Mouse (Mus musculus): Measurements from ENCODE around the gene Klf15. TPM values are rescaled to one million over a fixed set of nuclear protein-coding genes. Genes with fewer than 3 reads are reported as not detected.

Klf15 gene
- polyA plus RNA-seq, 1 experiment from 2014 or later = 7.3 TPM

DNA sequence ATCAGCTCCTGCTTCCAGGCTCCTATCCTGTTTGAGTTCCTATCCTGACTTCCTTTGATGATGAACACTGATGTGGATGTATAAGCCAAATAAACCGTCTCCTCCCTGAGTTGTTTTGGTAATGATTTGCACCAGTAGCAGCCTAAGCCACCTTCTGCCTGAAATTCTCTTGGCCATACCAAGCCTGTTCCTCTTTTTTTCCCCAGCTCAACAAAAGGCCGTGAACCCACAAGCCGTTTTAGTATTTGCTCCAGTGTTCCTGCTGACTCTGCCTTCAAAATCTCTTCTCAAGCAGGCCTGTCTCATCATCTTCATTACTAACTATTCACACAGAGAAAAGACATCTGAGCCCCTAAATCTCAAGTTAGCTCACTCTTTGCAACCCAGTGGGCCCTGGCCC lies 31.8 kb downstream of the Klf15 start:
- ATAC-seq (ENCODE audit: insufficient number of reproducible peaks, low FRiP score) = no peak
- no peaks in the 10 kb centered on the region for H3K36me3 ChIP-seq
- peaks cover 25% of the 10 kb centered on the region for H3K4me1 ChIP-seq (replicated peaks)
- 73% methylated on average over 3 of the region's 3 CpGs for WGBS
- H3K9ac ChIP-seq = no peak overlapping the region
- no peaks in the 10 kb centered on the region for H3K9me3 ChIP-seq (replicated peaks)
- no peaks in the 10 kb centered on the region for H3K27me3 ChIP-seq (replicated peaks)
- no peak overlapping the region for H3K27ac ChIP-seq (ENCODE audit: poor library complexity, severe bottlenecking)
- H3K4me3 ChIP-seq = no peak overlapping the region
- no peak overlapping the region for H3K4me2 ChIP-seq

GRCm38 (mm10) chr6:90494566-90494965 lies 32.2 kb downstream of the Klf15 start:
- Histone ChIP-seq H3K4me1 (replicated peaks) (peaks cover 29% of the 10 kb centered on the region), H3K27me3 (replicated peaks) (no peaks in the 10 kb centered on the region), H3K27ac (ENCODE audit: poor library complexity, severe bottlenecking) (peak overlapping the region; percentile 20; the same call in 1 of the 2 replicates), H3K4me3 (no peak overlapping the region), H3K36me3 (no peaks in the 10 kb centered on the region), H3K9me3 (replicated peaks) (no peaks in the 10 kb centered on the region), H3K4me2 (no peak overlapping the region), H3K9ac (no peak overlapping the region)
- ATAC-seq (ENCODE audit: insufficient number of reproducible peaks, low FRiP score) = no peak
- WGBS = 88% methylated on average over 3 of the region's 3 CpGs

DNA sequence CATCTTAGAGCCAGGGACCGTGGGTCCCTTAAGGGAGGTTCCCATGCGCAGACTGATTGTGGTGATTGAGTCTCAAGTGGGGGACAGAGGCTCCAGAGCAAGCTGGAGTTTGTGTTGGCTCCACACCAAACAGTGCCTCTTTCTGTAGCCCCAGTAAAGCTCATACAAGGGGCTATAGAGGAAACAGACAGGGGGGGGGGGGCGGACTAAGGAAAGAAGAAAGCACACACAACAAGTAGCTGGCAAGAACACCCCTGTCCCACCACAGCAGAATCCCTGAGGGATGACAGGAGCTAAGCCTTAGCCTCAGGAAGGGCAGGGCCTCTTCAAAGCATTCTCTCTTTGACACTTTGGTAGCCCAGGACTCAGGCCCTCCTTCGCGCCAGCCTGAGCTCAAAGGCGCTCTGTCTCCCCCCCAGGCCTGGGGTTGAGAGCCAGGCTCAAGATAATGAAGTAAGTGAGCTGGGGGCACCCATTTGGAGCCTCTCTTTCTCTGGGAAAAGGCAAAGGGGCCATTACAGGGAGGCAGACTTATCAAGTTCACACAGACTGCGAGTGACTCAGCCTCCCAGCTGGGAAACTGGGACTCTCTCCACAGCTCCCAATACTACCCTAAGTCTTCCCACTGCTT lies 33.0 kb downstream of the Klf15 start:
- ATAC-seq (ENCODE audit: insufficient number of reproducible peaks, low FRiP score) = peak; percentile 53
- H3K36me3 ChIP-seq = no peaks in the 10 kb centered on the region
- H3K27me3 ChIP-seq (replicated peaks) = no peaks in the 10 kb centered on the region
- 27% methylated on average over 7 of the region's 7 CpGs for WGBS
- H3K9ac ChIP-seq = no peak overlapping the region
- peaks cover 35% of the 10 kb centered on the region for H3K4me1 ChIP-seq (replicated peaks)
- peak overlapping the region; percentile 80 for H3K27ac ChIP-seq (ENCODE audit: poor library complexity, severe bottlenecking)
- no peak overlapping the region for H3K4me2 ChIP-seq
- no peaks in the 10 kb centered on the region for H3K9me3 ChIP-seq (replicated peaks)
- no peak overlapping the region for H3K4me3 ChIP-seq

DNA sequence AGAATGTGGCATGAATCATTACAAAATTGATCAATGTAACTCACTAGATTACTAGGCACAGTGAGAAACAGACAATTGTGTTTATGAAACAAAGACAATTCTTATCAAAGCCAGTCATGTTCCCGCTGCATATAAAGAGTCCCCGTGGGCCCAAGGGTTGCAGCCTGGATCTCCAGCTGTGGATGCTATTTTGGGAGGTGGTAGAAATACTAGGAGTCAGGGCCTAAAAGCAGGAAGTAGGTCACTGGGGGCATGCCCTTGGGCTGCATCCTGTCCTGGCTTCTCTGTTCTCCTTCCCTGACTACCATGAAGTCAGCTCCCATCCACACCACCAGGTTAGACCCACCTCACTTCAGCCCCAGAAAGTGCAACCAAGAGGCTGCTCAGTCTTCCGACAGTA lies 33.8 kb downstream of the Klf15 start:
- Histone ChIP-seq H3K4me1 (replicated peaks) (peaks cover 39% of the 10 kb centered on the region), H3K36me3 (no peaks in the 10 kb centered on the region), H3K9ac (no peak overlapping the region), H3K27ac (ENCODE audit: poor library complexity, severe bottlenecking) (peak overlapping the region; percentile 6; the same call in 1 of the 2 replicates), H3K27me3 (replicated peaks) (no peaks in the 10 kb centered on the region), H3K4me3 (no peak overlapping the region), H3K9me3 (replicated peaks) (no peaks in the 10 kb centered on the region), H3K4me2 (no peak overlapping the region)
- 32% methylated on average over 3 of the region's 3 CpGs for WGBS
- no peak for ATAC-seq (ENCODE audit: insufficient number of reproducible peaks, low FRiP score)

DNA sequence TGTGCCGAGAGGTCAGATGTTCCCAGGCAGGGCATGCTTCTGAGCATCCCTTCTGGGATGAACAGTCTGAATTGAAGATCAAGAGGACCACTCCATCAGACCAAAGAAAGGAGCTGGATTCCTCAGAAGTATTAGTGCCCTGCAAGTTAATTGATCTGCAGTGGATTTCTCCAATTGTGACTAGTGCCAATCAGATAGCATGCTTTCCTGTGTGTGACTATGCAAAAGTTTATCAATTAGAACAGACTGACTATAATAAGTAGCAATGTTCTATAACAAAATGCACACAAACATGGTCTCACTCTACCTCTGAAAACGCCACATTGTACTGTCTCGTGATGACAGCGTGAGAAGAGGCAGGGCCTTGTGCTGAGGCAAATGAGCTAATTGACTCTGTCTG lies 37.1 kb downstream of the Klf15 start:
- Histone ChIP-seq H3K27me3 (replicated peaks) (no peaks in the 10 kb centered on the region), H3K27ac (ENCODE audit: poor library complexity, severe bottlenecking) (0 out of 2 replicates have a peak overlapping the region, but pooled peaks have one; percentile 17), H3K9me3 (replicated peaks) (no peaks in the 10 kb centered on the region), H3K4me2 (0 out of 2 replicates have a peak overlapping the region, but pooled peaks have one; percentile 6), H3K4me3 (no peak overlapping the region), H3K9ac (no peak overlapping the region), H3K4me1 (replicated peaks) (peaks cover 46% of the 10 kb centered on the region), H3K36me3 (no peaks in the 10 kb centered on the region)
- ATAC-seq (ENCODE audit: insufficient number of reproducible peaks, low FRiP score) = no peak
- 33% methylated on average over 4 of the region's 4 CpGs for WGBS

DNA sequence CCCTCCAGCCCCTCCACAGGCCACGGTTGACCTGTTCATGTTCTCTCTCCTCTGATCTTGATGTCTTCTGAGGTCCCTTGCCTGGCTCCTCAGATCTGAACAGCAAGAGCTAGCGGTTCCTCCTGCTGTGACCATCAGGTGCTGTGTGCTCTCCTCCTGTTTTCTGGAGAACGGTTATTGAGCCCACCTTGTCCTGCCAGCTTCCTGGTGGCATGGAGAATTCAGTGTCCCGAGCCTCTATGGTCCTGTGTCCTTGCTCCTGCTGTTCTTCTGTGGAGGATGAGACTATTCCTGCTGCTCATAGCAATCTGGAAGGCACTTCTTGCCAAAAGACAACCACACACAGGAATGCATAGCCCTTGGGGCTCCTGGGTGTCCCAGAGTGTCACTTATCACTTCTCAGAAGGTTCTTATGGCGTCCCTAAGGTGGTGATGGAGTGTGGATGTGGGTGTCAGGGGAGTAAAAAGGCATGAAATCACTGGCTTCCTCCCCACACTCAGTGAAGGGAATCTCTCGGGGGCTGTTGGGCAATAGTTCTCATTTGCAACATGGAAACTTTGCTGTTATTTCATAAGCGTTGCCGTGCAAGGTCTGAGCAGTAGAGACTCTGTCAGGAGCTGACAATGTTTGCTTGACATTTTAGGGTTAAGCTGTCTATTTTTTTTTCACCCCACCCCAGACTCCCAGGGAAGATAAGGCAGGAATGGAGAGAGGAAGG lies 39.0 kb downstream of the Klf15 start:
- H3K27me3 ChIP-seq (replicated peaks) = no peaks in the 10 kb centered on the region

GRCm38 (mm10) chr6:90505906-90506305 lies 43.5 kb downstream of the Klf15 start:
- 50% methylated on average over 6 of the region's 6 CpGs for WGBS

More for the DNA sequence above, 39.0 kb downstream of the Klf15 start:
- Histone ChIP-seq H3K27ac (ENCODE audit: poor library complexity, severe bottlenecking) (no peak overlapping the region), H3K4me2 (no peak overlapping the region), H3K4me1 (replicated peaks) (peaks cover 36% of the 10 kb centered on the region), H3K9me3 (replicated peaks) (no peaks in the 10 kb centered on the region), H3K4me3 (no peak overlapping the region), H3K9ac (no peak overlapping the region), H3K36me3 (no peaks in the 10 kb centered on the region)
- no peak for ATAC-seq (ENCODE audit: insufficient number of reproducible peaks, low FRiP score)
- WGBS = 44% methylated on average over 8 of the region's 8 CpGs

GRCm38 (mm10) chr6:90506673-90507311 lies 44.4 kb downstream of the Klf15 start:
- Histone ChIP-seq H3K9me3 (replicated peaks) (no peaks in the 10 kb centered on the region), H3K4me2 (no peak overlapping the region), H3K27ac (ENCODE audit: poor library complexity, severe bottlenecking) (peak overlapping the region; percentile 85), H3K27me3 (replicated peaks) (no peaks in the 10 kb centered on the region), H3K9ac (no peak overlapping the region), H3K36me3 (no peaks in the 10 kb centered on the region), H3K4me1 (replicated peaks) (peaks cover 44% of the 10 kb centered on the region), H3K4me3 (no peak overlapping the region)
- WGBS = 51% methylated on average over 16 of the region's 16 CpGs
- no peak for ATAC-seq (ENCODE audit: insufficient number of reproducible peaks, low FRiP score)

More at GRCm38 (mm10) chr6:90505906-90506305, 43.5 kb downstream of the Klf15 start:
- H3K4me1 ChIP-seq (replicated peaks) = peaks cover 53% of the 10 kb centered on the region
- H3K36me3 ChIP-seq = no peaks in the 10 kb centered on the region
- no peak overlapping the region for H3K27ac ChIP-seq (ENCODE audit: poor library complexity, severe bottlenecking)
- H3K4me2 ChIP-seq = no peak overlapping the region
- H3K9me3 ChIP-seq (replicated peaks) = no peaks in the 10 kb centered on the region
- H3K9ac ChIP-seq = no peak overlapping the region
- no peaks in the 10 kb centered on the region for H3K27me3 ChIP-seq (replicated peaks)
- no peak overlapping the region for H3K4me3 ChIP-seq
- no peak for ATAC-seq (ENCODE audit: insufficient number of reproducible peaks, low FRiP score)

DNA sequence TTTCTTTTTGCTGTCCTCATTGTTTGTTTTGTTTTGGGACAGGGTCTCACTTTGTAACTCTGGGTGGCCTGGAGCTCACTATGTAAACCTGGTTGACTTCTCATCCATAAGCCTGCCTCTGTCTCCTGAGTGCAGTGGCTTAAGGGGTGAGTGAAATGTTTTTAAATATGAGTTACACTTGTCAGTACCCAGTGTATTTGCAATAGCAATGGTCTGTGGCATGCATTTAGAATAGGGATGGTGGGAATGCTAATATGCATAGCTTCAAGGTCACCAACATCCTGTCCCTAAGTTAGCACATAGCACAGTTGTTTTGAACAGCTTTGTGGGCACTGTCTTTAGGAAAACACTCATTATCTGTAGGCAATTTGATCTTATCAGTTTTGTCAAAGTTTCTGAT lies 45.1 kb downstream of the Klf15 start:
- no peak overlapping the region for H3K9ac ChIP-seq
- peak overlapping the region; percentile 85 for H3K27ac ChIP-seq (ENCODE audit: poor library complexity, severe bottlenecking)
- no peaks in the 10 kb centered on the region for H3K9me3 ChIP-seq (replicated peaks)
- no peak for ATAC-seq (ENCODE audit: insufficient number of reproducible peaks, low FRiP score)
- H3K36me3 ChIP-seq = no peaks in the 10 kb centered on the region
- peaks cover 40% of the 10 kb centered on the region for H3K4me1 ChIP-seq (replicated peaks)
- no peaks in the 10 kb centered on the region for H3K27me3 ChIP-seq (replicated peaks)
- no peak overlapping the region for H3K4me2 ChIP-seq
- no peak overlapping the region for H3K4me3 ChIP-seq

- no peak overlapping the region for H3K9ac ChIP-seq
- H3K4me3 ChIP-seq = no peak overlapping the region
- peak overlapping the region; percentile 85 for H3K27ac ChIP-seq (ENCODE audit: poor library complexity, severe bottlenecking)
- ATAC-seq (ENCODE audit: insufficient number of reproducible peaks, low FRiP score) = peak; percentile 49; the same call in 1 of the 2 replicates
- peaks cover 40% of the 10 kb centered on the region for H3K4me1 ChIP-seq (replicated peaks)
- no peaks in the 10 kb centered on the region for H3K27me3 ChIP-seq (replicated peaks)
- H3K4me2 ChIP-seq = peak overlapping the region; percentile 21; the same call in 1 of the 2 replicates
- H3K9me3 ChIP-seq (replicated peaks) = no peaks in the 10 kb centered on the region
- WGBS = 21% methylated on average over 4 of the region's 4 CpGs
- no peaks in the 10 kb centered on the region for H3K36me3 ChIP-seq
Observed at GRCm38 (mm10) chr6:90508197-90508624, 45.8 kb downstream of the Klf15 start.

DNA sequence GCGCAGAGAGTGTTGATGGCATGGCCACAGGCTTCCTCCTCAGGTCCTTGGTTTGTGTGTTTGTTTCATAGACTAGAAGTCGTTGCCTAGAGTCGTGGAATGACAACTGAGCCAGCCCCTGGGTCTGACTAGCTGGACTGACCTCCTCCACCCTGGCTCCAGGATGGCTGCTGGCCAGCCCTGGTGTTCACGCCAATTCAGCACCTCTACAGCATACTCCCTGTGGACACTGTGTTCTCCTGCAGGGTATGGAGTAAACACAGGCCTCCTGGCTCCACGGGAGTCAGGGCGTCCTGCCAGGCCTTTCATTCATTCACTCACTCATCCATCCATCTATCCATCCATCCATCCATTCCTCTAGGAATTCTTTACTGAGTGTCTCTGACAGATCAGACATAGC lies 46.7 kb downstream of the Klf15 start:
- Histone ChIP-seq H3K27ac (ENCODE audit: poor library complexity, severe bottlenecking) (peak overlapping the region; percentile 85), H3K4me3 (no peak overlapping the region), H3K9me3 (replicated peaks) (no peaks in the 10 kb centered on the region), H3K9ac (no peak overlapping the region), H3K4me1 (replicated peaks) (peaks cover 40% of the 10 kb centered on the region), H3K4me2 (no peak overlapping the region), H3K27me3 (replicated peaks) (no peaks in the 10 kb centered on the region), H3K36me3 (no peaks in the 10 kb centered on the region)
- no peak for ATAC-seq (ENCODE audit: insufficient number of reproducible peaks, low FRiP score)
- 44% methylated on average over 6 of the region's 6 CpGs for WGBS
